Mouse (Mus musculus) lung, postnatal 0 days (tissue): Measurements from ENCODE around the gene Pdgfd.

Source experiments
- CTCF ChIP-seq: IDR thresholded peaks from 2 replicates; pipeline ENCODE4 v1.5.1; 2016; ENCODE audit warnings: antibody characterized with exemption, mild to moderate bottlenecking
- EP300 ChIP-seq: IDR thresholded peaks from 2 replicates; pipeline ENCODE4 v1.6.1; 2016; ENCODE audit warnings: antibody characterized with exemption, mild to moderate bottlenecking, control low read depth

DNA sequence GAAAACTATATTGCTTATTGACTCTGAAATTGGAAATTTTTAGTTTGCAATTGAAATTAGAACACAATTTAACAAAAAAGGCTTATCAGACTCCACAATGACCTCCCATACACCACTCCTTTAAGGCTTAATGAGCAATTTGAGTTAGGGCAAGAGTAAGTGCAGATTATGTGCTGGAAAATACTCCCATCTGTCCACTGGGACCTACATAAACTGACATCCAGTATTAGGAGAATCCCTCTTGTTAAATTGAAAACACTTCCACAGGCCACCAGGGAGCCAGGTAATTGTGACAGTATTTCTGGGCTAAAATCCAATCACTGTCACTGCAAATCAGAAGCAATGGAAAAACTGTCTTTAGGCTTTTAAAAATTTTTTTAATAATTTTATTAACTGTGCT is 256.2 kb downstream of the Pdgfd start:
- TF ChIP-seq CTCF, result no peak
- TF ChIP-seq EP300, result no peak
